Mouse (Mus musculus) cerebellum, adult (tissue): ENCODE results near the gene Rps7.

Experiments used
- ATAC-seq: cut with Nextera tagmentation; 2 replicates; pipeline ENCODE4 v1.9.2; 2017; ENCODE audit warnings: mild to moderate bottlenecking, moderate library complexity, mixed read lengths; ENCODE audit not compliant: insufficient number of reproducible peaks, low FRiP score, low TSS enrichment

Rps7 gene

DNA sequence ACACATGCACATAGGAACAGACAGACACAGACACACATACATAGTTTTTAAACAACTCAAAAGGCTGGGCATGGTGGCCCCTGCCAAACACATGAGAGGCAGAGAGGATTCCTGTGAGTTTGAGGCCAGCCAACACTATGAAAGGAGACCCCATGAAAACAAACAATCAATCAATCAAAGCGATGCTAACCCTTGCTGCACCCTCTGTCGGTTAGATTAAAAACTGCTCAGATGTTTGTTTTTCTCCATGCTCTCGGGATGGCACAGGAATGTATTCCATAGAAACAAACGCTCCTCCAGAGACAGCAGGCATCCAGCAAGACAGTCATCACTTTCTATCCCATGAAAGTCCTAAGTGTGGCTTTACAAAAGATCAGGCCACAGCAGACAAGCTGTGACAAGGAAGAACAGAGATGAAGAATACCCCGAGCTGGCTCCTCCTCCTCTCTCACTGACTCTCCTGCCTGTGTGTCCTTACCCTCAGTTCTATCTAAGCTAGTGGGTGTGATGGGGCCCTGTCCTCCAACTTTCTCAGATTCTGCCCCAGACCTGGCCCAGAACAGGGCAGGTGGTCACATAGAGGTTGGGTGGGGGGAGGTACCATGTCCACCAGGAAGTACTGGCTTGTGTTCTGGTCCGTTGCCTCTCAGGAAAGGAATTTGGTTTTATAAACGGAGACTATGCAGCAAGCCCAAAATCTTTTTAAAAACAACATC lies 14.1 kb downstream of the Rps7 start:
- ATAC-seq, result no peak

- no peak for ATAC-seq
These were observed 18.5 kb downstream of the Rps7 start for GRCm38 (mm10) chr12:28617297-28617696.

GRCm38 (mm10) chr12:28614401-28614800 lies 21.4 kb downstream of the Rps7 start:
- ATAC-seq, result no peak

DNA sequence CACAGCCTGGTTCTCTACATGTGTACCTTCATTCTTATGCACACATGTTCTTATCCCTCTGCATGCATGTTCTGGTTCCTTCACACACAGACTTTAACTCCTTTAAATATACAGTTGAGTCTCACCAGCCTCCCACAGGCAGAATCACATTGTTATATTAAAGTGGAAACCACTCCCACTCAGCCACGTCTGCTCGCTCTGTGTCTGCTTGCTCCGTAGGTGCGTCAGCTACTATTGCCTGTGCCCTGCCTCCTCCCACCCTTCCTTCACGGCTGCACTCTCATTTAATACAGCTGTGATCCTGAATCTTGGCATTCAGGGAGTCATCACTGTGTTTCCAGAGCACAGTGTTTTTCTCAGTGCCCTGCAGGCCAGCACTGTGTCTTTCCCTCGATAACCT lies 23.4 kb downstream of the Rps7 start:
- ATAC-seq, result no peak

DNA sequence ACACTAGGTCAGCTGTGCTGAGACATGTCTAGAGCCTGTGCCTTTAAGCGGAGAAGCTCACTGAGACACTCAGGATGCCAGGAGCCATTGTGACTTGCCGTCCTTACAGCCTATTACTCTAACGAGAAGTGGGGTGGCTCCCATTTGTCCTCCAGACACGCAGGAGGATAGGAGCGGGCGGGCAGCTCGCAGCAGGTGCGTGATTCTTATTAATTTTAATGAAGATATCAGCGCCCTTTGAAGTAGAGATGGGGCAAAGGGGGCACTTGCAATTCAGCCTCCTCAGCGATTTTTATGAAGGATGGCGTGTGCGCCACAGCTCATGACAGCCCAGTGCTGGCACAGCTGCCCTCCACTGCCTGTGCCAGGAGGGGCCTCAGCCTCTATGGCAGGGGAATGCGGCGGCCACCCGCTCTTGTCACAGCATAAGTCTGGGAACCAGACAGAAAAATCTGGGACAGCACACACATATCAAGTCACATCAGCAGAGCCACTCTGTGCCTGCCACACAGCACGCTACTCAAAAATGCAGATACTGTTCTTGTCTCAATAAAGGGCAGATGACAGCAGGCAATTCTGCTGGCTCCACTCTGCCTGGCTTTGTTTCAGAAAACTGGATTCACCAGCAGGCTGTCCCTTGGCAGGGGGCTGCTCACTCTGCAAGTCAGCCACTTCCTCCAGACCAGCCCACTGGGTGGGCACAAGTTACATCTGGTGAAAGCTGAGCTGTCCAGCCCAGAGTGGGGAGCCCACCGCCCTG lies 28.0 kb downstream of the Rps7 start:
- peak; percentile 69 for ATAC-seq

DNA sequence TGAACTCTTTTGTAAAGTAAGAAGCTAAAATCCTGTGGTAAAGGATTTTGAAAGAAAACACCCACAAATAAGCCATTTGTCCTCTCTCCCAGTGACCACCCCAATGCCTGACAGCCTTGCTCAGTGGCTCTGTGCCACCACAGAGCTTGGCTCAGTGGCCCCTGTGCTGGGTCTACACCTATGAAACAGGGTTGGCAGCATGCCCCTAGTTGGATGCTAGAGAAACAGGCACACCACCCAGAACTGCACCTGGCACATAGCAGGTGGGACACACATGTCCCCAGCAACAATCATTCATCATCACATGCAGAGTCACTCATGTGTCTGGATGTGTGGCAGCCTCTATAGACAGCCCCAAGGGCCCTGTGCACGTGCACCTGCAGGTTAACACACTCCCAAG lies 32.3 kb downstream of the Rps7 start:
- no peak for ATAC-seq

DNA sequence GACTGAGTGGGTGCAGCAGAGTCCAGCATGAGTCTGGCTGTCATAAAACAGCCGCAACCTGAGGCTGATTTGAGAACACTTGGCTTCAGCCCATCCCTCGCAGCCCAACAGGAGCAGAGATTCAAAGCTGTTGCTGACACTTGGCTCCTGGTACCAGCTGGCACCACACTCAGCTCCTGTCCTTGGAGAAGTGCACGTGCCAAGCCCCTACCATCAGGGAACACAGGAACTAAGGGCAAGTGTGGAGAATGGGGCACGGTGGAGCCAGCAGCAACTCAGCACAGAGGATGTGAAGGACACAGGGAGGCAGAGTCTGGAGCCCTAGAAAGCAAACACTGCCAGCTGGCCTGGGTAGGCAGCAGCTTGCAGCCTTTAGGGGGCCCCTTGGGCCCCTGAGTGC lies 33.5 kb downstream of the Rps7 start:
- ATAC-seq, result peak; percentile 74

- no peak for ATAC-seq
These were observed 37.2 kb downstream of the Rps7 start for GRCm38 (mm10) chr12:28598526-28598991.

DNA sequence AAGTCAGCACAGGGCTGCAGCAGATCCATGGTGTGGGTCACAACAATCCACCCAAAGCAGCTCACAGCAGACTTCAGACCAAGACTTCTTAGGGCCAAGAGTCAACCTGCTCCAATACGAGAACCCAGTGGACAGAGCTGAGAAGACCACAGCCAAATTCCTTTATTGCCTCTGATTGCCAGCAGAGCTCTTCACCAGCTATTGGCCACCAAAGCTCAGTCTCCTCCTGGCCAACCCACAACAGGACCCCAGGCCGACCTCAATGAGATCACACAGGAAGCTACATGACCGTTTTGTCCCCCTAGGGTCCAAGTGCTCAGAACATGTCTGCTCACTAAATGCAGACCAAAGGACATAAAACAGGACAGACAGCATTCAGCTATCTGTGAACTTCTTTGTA lies 37.6 kb downstream of the Rps7 start:
- ATAC-seq, result no peak

DNA sequence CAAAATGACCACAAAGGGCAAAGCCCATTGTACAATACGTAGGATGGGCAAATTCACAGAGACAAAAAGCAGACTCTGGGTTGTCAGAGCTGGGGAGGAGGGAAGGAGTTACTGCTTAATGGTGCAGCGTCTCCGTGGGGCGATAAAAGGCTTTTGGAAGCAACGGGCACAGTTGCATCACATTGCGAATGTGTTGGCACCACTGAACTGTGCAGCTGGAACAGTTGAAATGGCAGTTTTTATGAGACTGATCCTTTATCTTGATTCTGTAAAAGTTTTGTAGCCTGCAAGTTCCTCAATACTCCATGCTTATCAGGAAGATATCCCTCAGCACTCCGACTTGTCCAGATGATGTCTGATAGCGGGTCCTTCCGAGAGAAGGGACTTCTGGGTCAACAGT lies 38.1 kb downstream of the Rps7 start:
- no peak for ATAC-seq

GRCm38 (mm10) chr12:28596851-28597250 lies 38.9 kb downstream of the Rps7 start:
- ATAC-seq, result no peak

- no peak for ATAC-seq
These were observed 45.3 kb downstream of the Rps7 start for GRCm38 (mm10) chr12:28590428-28590827.

DNA sequence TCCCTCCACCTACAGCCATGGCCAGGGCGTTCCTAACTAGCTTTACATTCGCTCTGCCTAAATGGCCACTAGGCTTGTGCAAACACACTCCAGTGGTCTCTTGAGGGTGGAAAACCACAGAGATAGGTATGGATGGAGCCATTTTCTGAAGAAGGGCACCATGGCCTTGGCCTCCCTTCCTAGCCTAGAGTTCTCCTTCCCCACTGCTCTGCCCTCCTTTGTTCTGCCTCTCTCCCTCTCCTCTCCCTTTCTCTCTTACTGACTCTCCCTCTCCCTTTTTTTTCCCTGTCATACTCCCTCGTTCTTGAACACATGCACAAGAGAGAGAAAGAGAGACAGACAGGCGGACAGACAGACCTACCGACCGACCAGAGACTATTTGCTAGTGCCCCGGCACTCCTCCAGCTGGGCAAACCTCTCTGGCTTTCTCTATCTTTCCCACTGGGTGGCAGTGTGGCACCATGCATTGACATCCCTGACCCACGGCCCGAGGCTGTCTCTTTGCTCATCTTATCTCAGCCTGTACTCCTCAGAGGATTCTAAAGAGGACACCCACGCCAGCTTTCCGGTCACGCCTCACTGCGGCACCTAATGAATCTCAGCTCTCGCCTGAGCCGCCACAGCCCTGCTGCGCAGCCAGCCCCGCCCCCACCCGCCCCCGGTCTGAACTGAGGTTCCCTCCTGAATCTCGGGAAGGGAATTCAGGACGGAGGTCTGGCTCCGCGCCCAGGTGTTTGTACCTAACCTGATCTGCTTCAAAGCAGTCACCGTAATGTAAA lies 46.5 kb downstream of the Rps7 start:
- peak; percentile 91 for ATAC-seq

DNA sequence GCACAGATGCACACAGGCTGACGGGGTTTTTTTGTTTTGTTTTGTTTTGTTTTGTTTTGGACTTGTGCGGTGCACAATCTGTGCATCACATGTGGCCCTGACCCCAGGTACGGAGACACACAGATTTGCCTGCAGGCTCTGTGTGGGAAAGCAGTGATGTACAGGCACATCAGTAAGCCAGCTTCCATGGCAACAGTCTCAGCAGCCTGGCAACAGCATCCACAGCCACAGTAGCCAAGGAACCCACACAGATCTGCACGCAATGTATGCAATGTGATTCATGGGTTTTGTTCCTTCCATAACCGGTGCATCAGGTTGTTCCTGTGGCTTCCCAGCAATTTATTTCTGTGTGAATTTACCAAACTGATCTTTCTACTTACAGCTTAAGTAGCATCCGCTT lies 47.8 kb downstream of the Rps7 start:
- no peak for ATAC-seq

GRCm38 (mm10) chr12:28584036-28584435 lies 51.7 kb downstream of the Rps7 start:
- ATAC-seq, result no peak

GRCm38 (mm10) chr12:28582423-28582822 lies 53.3 kb downstream of the Rps7 start, which contains the start of gene Allc:
Gene Allc (minus strand): TSS chr12:28582523.
- no peak for ATAC-seq
